ENCODE assay signal across 25 mouse cellular contexts in genomic region chr4:14273242-14273961, GRCm38 (mm10).
A peak's percentile ranks its signal among the peaks of the same experiment; 100 is the strongest.
DNase-seq lines count a peak whose midpoint lies in the region; ATAC-seq and TF ChIP-seq lines count a peak whose summit lies in the region.
"Had no signal": no experiment of that assay in that cellular context is flagged by ENCODE, and none has a peak within 500 bp of the region (broad histone marks: within the 10 kb centered on the region; RNA-seq: fewer than 3 reads in every experiment).

No protein-coding gene starts in this region.

- WGBS in hindbrain, embryonic 11.5 days = 63% methylated on average over 2 of the region's 2 CpGs
- 51% methylated on average over 2 of the region's 2 CpGs for WGBS in hindbrain, postnatal 0 days
- 19% methylated on average over 2 of the region's 2 CpGs for WGBS in embryonic facial prominence, embryonic 12.5 days
- WGBS in limb, embryonic 10.5 days = 23% methylated on average over 2 of the region's 2 CpGs

- no peak for TF ChIP-seq CTCF in hindbrain, postnatal 0 days (IDR thresholded peaks at IDR 0.05; ENCODE audit: low read depth)

- H3K9me3 ChIP-seq in hindbrain, embryonic 11.5 days (ENCODE audit: control insufficient read depth, low read length) = no peaks in the 10 kb centered on the region
- no peaks in the 10 kb centered on the region for H3K9me3 ChIP-seq in hindbrain, postnatal 0 days (ENCODE audit: low read length)
- no peaks in the 10 kb centered on the region for H3K9me3 ChIP-seq in embryonic facial prominence, embryonic 12.5 days
- no peaks in the 10 kb centered on the region for H3K9me3 ChIP-seq in limb, embryonic 10.5 days (replicated peaks)
- H3K9me3 ChIP-seq: forebrain, embryonic 10.5 days; heart, embryonic 15.5 days; liver, embryonic 15.5 days; midbrain, embryonic 12.5 days had no signal

- peak; percentile 17 for DNase-seq in hindbrain, embryonic 11.5 days (ENCODE audit: low spot score)
- no peak for DNase-seq in hindbrain, postnatal 0 days (ENCODE audit: low spot score)
- DNase-seq in limb, embryonic 10.5 days (ENCODE audit: low spot score) = peak; percentile 36
- peak; percentile 42 for DNase-seq in mesoderm, embryonic 11.5 days (ENCODE audit: low read depth, low spot score)
- no peak for DNase-seq in kidney, postnatal 10 days
- no peak for DNase-seq in adrenal gland, adult 18-20 months (ENCODE audit: low spot score in 2 of 2)
- DNase-seq: adrenal gland, adult 8-10 months; cerebellum, adult 2 months; cerebellum, postnatal 25 days; forebrain, postnatal 0 days; heart, postnatal 36 days; kidney, postnatal 25 days; liver; lung, postnatal 10 days had no signal

- no peak overlapping the region for H3K4me3 ChIP-seq in hindbrain, embryonic 11.5 days (ENCODE audit: low read depth, low read length)
- no peak overlapping the region for H3K4me3 ChIP-seq in hindbrain, postnatal 0 days (ENCODE audit: low read length)
- H3K4me3 ChIP-seq in embryonic facial prominence, embryonic 12.5 days = no peak overlapping the region
- no peak overlapping the region for H3K4me3 ChIP-seq in limb, embryonic 10.5 days
- H3K4me3 ChIP-seq: forebrain, embryonic 10.5 days; heart, embryonic 15.5 days; layer of hippocampus, adult 2 months; liver, embryonic 15.5 days; midbrain, embryonic 12.5 days had no signal

- no peak overlapping the region for H3K9ac ChIP-seq in hindbrain, embryonic 11.5 days (ENCODE audit: low read depth, low read length)
- no peak overlapping the region for H3K9ac ChIP-seq in hindbrain, postnatal 0 days (replicated peaks; ENCODE audit: low read length)
- no peak overlapping the region for H3K9ac ChIP-seq in embryonic facial prominence, embryonic 12.5 days
- H3K9ac ChIP-seq: forebrain, postnatal 0 days; heart, embryonic 15.5 days; hindbrain, embryonic 14.5 days; liver, embryonic 15.5 days; midbrain, embryonic 12.5 days had no signal

- H3K36me3 ChIP-seq in hindbrain, embryonic 11.5 days (ENCODE audit: control insufficient read depth, insufficient read depth, low read length) = no peaks in the 10 kb centered on the region
- no peaks in the 10 kb centered on the region for H3K36me3 ChIP-seq in hindbrain, postnatal 0 days (ENCODE audit: insufficient read depth, low read length)
- no peaks in the 10 kb centered on the region for H3K36me3 ChIP-seq in embryonic facial prominence, embryonic 12.5 days
- H3K36me3 ChIP-seq in limb, embryonic 10.5 days = no peaks in the 10 kb centered on the region
- H3K36me3 ChIP-seq: forebrain, embryonic 10.5 days; heart, embryonic 15.5 days; liver, embryonic 15.5 days; midbrain, embryonic 12.5 days had no signal

- no peak overlapping the region for H3K27ac ChIP-seq in hindbrain, embryonic 11.5 days (ENCODE audit: low read depth, low read length)
- H3K27ac ChIP-seq in hindbrain, postnatal 0 days = no peak overlapping the region
- peak overlapping the region; percentile 83 for H3K27ac ChIP-seq in embryonic facial prominence, embryonic 12.5 days
- peak overlapping the region; percentile 76 for H3K27ac ChIP-seq in limb, embryonic 10.5 days
- H3K27ac ChIP-seq: forebrain, embryonic 10.5 days; heart, embryonic 15.5 days; hindbrain, embryonic 14.5 days; layer of hippocampus, adult 2 months; liver, embryonic 15.5 days; midbrain, embryonic 12.5 days; stomach, postnatal 0 days had no signal

- no peak for ATAC-seq in hindbrain, embryonic 11.5 days (ENCODE audit: low FRiP score)
- ATAC-seq in hindbrain, postnatal 0 days = no peak
- no peak for ATAC-seq in embryonic facial prominence, embryonic 12.5 days (ENCODE audit: insufficient number of reproducible peaks, insufficient read depth, low FRiP score, low TSS enrichment)
- ATAC-seq in CD4-positive, CD25-positive, alpha-beta regulatory T cell, adult 4 months = no peak
- ATAC-seq: forebrain, postnatal 0 days; intestine, embryonic 16.5 days; Patski had no signal

- H3K4me2 ChIP-seq in hindbrain, embryonic 11.5 days (replicated peaks; ENCODE audit: low read depth, low read length) = no peak overlapping the region
- no peak overlapping the region for H3K4me2 ChIP-seq in hindbrain, postnatal 0 days (ENCODE audit: low read depth, low read length)
- no peak overlapping the region for H3K4me2 ChIP-seq in embryonic facial prominence, embryonic 12.5 days (replicated peaks)
- H3K4me2 ChIP-seq: heart, embryonic 15.5 days; hindbrain, embryonic 14.5 days; liver, embryonic 15.5 days; midbrain, embryonic 12.5 days had no signal

- H3K4me1 ChIP-seq in hindbrain, embryonic 11.5 days (replicated peaks; ENCODE audit: control insufficient read depth, insufficient read depth, low read length) = no peaks in the 10 kb centered on the region
- H3K4me1 ChIP-seq in hindbrain, postnatal 0 days (ENCODE audit: insufficient read depth, low read length) = no peaks in the 10 kb centered on the region
- peaks cover 17% of the 10 kb centered on the region; the same call in 1 of the 2 replicates for H3K4me1 ChIP-seq in embryonic facial prominence, embryonic 12.5 days
- H3K4me1 ChIP-seq in limb, embryonic 10.5 days = peaks cover 29% of the 10 kb centered on the region
- H3K4me1 ChIP-seq: heart, embryonic 15.5 days; liver, embryonic 15.5 days; midbrain, embryonic 12.5 days had no signal

- H3K27me3 ChIP-seq in hindbrain, embryonic 11.5 days (ENCODE audit: control insufficient read depth, insufficient read depth, low read length) = no peaks in the 10 kb centered on the region
- H3K27me3 ChIP-seq in hindbrain, postnatal 0 days (ENCODE audit: insufficient read depth, low read length) = no peaks in the 10 kb centered on the region
- no peaks in the 10 kb centered on the region for H3K27me3 ChIP-seq in embryonic facial prominence, embryonic 12.5 days
- no peaks in the 10 kb centered on the region for H3K27me3 ChIP-seq in limb, embryonic 10.5 days (ENCODE audit: low read depth, poor library complexity, severe bottlenecking)
- H3K27me3 ChIP-seq: heart, embryonic 15.5 days; liver, embryonic 15.5 days; midbrain, embryonic 12.5 days; Patski had no signal

Comparison
In these comparisons a context has a peak if more than half of its experiments do, and no peak if none do; other contexts are left out.
1. DNase-seq: peak in hindbrain, embryonic 11.5 days (single experiment), limb, embryonic 10.5 days (single experiment) and mesoderm, embryonic 11.5 days (single experiment); none in hindbrain, postnatal 0 days (single experiment), kidney, postnatal 10 days (single experiment) and adrenal gland, adult 18-20 months (0 of 2).
2. H3K27ac ChIP-seq: peak in embryonic facial prominence, embryonic 12.5 days (single experiment) and limb, embryonic 10.5 days (single experiment); none in hindbrain, embryonic 11.5 days (single experiment) and hindbrain, postnatal 0 days (single experiment).